Mouse (Mus musculus) left cerebral cortex, adult 9 months (tissue): Measurements from ENCODE around the gene Tcerg1l.

Experiments
- DNase-seq, 2 experiments: peaks; one replicate each; pipeline ENCODE4 v3.0.0; 2022; ENCODE audit warnings: low spot score in 2 of 2

Tcerg1l gene

GRCm38 (mm10) chr7:138222951-138223350, 174.6 kb downstream of the Tcerg1l start:
- DNase-seq: no peak

- no peak for DNase-seq
Observed at GRCm38 (mm10) chr7:138217556-138218098, 179.9 kb downstream of the Tcerg1l start.

- peak in 1 of 2 experiments; percentile 22 for DNase-seq
Observed at GRCm38 (mm10) chr7:138215177-138215830, 182.2 kb downstream of the Tcerg1l start.

- no peak for DNase-seq
Observed at GRCm38 (mm10) chr7:138214710-138215109, 182.8 kb downstream of the Tcerg1l start.

GRCm38 (mm10) chr7:138209769-138210168, 187.8 kb downstream of the Tcerg1l start:
- no peak for DNase-seq

- DNase-seq: no peak
Observed at GRCm38 (mm10) chr7:138205124-138205523, 192.4 kb downstream of the Tcerg1l start.

- no peak for DNase-seq
Observed at GRCm38 (mm10) chr7:138202162-138202832, 195.2 kb downstream of the Tcerg1l start.

- peak; percentile 13 to 73 for DNase-seq
Observed at GRCm38 (mm10) chr7:138199333-138200058, 198.0 kb downstream of the Tcerg1l start.

GRCm38 (mm10) chr7:138196139-138196538, 201.4 kb downstream of the Tcerg1l start:
- no peak for DNase-seq

- DNase-seq: no peak
Observed at GRCm38 (mm10) chr7:138184197-138184596, 213.3 kb downstream of the Tcerg1l start.

GRCm38 (mm10) chr7:138182216-138182615, 215.3 kb downstream of the Tcerg1l start:
- no peak for DNase-seq

- no peak for DNase-seq
Observed at GRCm38 (mm10) chr7:138178617-138179016, 218.9 kb downstream of the Tcerg1l start.

GRCm38 (mm10) chr7:138176026-138176425, 221.5 kb downstream of the Tcerg1l start:
- peak in 1 of 2 experiments; percentile 33 for DNase-seq

GRCm38 (mm10) chr7:138170389-138170788, 227.1 kb downstream of the Tcerg1l start:
- DNase-seq: no peak
